Mouse (Mus musculus) kidney, adult 2 months (tissue): ENCODE measurements at regions not wholly inside any gene's neighbourhood (a gene's known extent, or its start where the extent isn't known, plus 50 kb on each side); places are given as distances from the start of the nearest gene placed in this dataset.

Experiments used
- CTCF ChIP-seq: fragments of 200-500 bp; conservative IDR thresholded peaks from 2 replicates; pipeline ENCODE4 v1.5.1; 2011; ENCODE audit warnings: low read depth, mild to moderate bottlenecking, control low read depth, low read length, moderate library complexity, mixed read lengths; ENCODE audit not compliant: insufficient read depth, insufficient read length
- POLR2A ChIP-seq: fragments of 200-500 bp; IDR thresholded peaks from one replicate; pipeline ENCODE4 v1.6.1; 2011; ENCODE audit warnings: low read depth, low read length, control low read depth

DNA sequence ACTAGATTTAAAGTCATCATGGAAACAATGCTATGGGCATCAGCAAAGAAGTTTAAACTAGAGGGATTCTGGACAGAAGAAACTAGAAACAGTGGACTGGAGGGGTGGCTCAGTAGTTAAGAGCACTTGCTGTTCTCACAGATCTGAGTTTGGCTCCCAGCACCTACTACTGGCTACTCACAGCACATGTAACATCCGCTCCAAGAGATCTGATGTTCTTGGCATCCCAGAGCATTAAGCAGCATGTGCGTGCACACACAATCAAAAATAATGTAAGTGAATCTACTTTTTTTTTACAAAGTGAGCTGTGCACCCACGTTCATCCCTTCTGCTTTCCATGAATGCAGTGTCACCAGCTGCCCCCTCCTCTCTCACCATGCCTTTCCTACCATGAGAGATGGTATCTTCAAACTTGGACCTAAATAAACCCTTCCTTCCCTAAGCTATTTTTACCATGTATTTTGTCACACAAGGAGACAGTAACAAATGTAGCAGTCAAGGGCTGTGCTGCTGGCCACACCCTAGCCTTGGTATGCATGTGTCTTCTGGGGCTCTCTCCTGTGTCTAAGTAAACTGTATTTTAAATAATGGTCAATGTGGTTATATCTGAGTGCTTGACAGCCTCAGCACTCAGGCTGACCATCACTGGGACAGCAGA is 53.3 kb upstream of the Cldn5 start:
- no peak for TF ChIP-seq POLR2A
- TF ChIP-seq CTCF = no peak
